Mouse (Mus musculus): ENCODE data around the gene Igsf23. TPM values are rescaled to one million over a fixed set of nuclear protein-coding genes. Genes with fewer than 3 reads are reported as not detected.
"Not testable (repeated sequence)": the region's sequence is repeated elsewhere in the genome, so short reads cannot be mapped to it uniquely, and the experiment has no call there.

The Igsf23 gene
- under 1 TPM in 1 of 2 experiments, not detected in 1; 0.28 TPM for total RNA-seq (2021)
- long read RNA-seq, experiment 1: 0 reads
- long read RNA-seq, experiment 2, partial matches to known transcripts: 0 of 1 reads
- long read RNA-seq, experiment 2, other reads (novel, unspliced or antisense): 1 of 1 reads

- DNase-seq (ENCODE audit: low spot score in 2 of 2): no peak
Observed at GRCm38 (mm10) chr7:19950589-19950988, at the start of gene Igsf23. TSS of gene Igsf23 (minus strand) at chr7:19950756.

DNA sequence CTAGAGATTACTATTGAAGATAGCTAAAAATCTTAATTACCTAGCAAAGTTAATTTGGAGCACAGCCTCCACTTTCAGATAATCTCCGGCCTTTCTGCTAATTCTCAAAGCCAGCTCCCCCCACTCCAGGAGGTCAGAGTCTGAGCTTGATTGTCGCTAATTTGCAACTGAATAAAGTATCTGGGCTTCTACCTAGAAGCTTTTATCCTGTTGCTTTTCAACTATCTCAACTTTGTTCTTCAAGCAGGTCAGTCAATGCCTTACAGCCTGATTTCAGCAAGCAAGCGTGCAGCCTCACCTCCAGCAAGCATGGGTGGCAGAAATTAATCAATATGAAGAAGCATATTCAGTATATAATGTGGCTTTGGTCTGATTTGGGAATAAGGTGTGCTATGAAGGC is 46.2 kb upstream of the Igsf23 start:
- DNase-seq (ENCODE audit: low spot score in 2 of 2): not testable (repeated sequence)

GRCm38 (mm10) chr7:19991165-19991564 is 40.6 kb upstream of the Igsf23 start, which contains the start of gene Nlrp9b:
TSS of gene Nlrp9b (plus strand) at chr7:19991465.
- not testable (repeated sequence) for DNase-seq (ENCODE audit: low spot score in 2 of 2)

DNA sequence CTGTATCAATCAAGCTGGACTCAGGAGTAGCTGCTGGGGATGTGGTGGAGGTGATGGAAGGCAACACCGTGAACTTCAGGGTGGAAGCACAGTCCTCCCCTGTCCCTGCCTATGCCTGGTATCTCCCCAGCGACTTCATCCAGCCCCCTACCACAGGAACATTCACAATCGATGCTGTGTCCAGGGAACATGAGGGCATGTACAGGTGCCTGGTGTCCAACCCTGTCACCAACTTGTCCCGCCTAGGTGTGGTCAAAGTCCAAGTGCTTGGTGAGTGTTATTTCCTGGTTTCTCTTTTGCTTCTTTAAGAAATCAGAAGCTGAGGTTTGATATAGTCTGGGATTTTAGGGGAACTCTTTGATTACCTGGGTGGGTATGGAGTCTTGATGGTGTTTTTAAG is 21.0 kb upstream of the Igsf23 start:
- DNase-seq (ENCODE audit: low spot score in 2 of 2): no peak

DNA sequence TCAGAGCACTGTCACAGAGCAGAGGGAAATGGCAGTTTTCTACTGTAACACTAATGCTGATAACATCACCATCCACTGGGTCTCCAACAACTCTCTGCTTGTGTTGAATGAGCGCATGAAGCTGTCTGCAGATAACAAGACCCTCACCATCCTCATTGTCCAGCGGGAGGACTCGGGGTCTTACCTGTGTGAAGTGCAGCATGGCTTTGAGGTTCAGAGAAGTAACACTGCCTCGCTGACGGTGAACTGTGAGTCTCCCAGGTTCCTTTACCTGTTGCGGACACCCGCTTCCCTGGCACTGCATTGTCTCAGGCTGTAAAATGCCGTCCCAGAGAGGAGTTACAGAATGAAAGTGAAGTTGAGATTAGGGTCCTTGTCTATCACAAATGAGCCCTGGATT is 19.6 kb upstream of the Igsf23 start:
- DNase-seq (ENCODE audit: low spot score in 2 of 2): no peak

GRCm38 (mm10) chr7:19969541-19970090 is 19.1 kb upstream of the Igsf23 start:
- DNase-seq (ENCODE audit: low spot score in 2 of 2): no peak

DNA sequence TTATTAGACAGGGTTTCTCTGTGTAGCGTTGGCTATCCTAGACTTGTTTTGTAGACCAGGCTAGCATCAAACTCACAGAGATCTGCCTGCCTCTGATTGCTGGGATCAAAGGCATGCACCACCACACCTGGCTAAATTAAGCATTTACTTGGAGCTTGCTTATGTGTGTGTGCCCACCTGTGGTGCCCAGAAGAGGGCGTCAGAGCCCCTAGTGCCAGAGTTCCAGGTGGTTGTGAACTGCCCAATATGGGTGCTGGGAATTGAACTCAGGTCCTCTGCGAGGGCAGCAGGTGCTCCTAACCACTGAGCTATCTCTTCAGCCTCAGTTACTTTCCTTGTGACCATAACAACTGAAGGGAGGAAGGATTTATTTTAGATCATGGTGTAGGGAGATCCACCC is 18.6 kb upstream of the Igsf23 start:
- no peak for DNase-seq (ENCODE audit: low spot score in 2 of 2)

GRCm38 (mm10) chr7:19964985-19965579 is 14.5 kb upstream of the Igsf23 start, which contains the start of gene Ceacam20:
TSS of gene Ceacam20 (plus strand) at chr7:19965412.
- DNase-seq (ENCODE audit: low spot score in 2 of 2): no peak

- no peak for DNase-seq (ENCODE audit: low spot score in 2 of 2)
Observed at GRCm38 (mm10) chr7:19962423-19962822, 11.9 kb upstream of the Igsf23 start.

DNA sequence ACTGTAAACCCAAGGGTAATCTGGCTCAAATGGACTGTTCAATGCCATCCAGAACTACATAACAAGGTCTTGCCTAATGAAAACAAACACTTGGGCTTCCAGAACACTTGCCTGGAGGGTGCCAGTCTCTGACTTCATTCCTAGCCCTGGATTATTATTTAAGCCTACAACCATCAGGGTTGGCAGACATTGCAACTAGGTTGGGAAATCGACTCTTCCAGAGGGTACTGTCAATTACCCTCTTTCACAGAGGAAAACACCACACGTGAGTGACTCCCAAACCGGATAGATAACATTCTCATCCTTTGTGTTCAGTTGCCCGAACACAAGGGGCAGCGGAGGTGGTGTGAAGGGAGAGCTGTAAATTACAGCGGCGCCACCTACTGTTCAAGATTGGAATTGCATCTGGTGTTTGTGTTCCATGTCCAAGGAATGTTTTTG is 5.8 kb upstream of the Igsf23 start:
- DNase-seq (ENCODE audit: low spot score in 2 of 2): peak; percentile 43 to 74

DNA sequence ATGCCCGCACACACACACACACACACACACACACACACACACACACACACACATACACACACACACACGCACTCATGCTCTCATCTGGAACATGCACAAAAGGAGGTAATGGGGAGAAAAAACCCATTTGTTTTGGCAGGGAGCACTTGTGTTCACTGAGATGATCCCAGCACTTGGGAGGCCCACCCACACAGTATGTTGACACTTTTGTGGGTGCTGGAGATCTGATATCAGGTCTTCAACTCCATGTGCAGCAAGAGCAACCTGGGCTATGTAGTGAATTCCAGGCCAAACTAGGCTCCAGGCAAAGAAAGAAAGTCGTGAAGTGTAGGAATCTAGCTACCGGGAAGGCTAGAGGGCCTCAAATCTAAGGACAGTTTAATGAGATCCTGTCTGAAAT is 5.3 kb upstream of the Igsf23 start:
- no peak for DNase-seq (ENCODE audit: low spot score in 2 of 2)

- DNase-seq (ENCODE audit: low spot score in 2 of 2): no peak
Observed at GRCm38 (mm10) chr7:19953054-19953453, 2.5 kb upstream of the Igsf23 start.

DNA sequence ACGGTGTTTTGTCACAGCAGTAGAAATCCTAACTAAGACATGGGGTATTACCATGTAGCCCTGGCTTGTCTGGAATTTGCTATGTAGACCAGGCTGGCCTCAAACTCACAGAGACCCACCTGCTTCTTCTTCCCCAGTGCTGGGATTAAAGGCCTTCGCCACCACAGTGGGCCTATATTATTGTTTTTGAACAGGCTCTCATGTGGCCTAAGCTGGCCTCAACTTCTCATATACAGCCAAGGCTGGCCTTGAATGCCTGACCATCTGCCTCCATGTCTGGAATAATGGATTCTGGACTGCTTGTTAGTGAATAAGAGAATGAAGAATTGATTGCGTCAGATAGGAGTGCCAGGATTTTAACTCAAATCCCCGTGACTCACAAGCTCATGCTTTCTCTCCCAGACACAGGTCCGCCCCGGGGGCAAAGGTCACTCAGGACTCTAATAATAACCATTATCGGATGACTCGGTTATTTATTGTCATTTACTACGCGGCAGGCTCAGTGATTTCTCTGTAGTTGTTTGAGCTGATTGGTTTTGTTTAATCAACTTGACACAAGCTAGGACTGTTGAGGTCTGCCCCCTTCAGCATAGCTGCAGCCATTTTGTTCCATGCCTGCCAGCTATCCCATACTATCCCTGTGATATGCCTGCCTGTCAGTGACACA is 1.9 kb upstream of the Igsf23 start:
- DNase-seq (ENCODE audit: low spot score in 2 of 2): no peak

DNA sequence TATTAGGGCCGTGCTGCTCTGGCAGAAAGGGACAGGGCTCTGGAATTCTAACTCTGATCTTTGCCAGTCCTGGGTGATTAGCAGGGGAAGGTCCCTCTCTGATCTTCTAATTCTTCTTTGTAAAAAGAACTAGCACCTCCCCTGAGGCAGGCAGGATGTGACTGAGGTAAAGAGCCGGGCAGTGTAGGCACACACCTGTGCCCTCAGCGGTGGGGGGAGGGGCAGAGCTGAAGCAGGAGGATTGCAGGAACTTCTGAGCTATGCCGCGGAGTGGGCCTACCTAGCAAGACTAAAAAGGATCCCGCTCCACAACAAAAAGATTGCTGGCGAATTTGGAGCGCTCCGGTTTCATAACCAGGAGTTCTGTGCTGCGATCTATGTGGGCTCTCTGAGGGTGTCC is 560 bp downstream of the Igsf23 start:
- no peak for DNase-seq (ENCODE audit: low spot score in 2 of 2)

- no peak for DNase-seq (ENCODE audit: low spot score in 2 of 2)
Observed at GRCm38 (mm10) chr7:19948956-19949355, 1.6 kb downstream of the Igsf23 start.

DNA sequence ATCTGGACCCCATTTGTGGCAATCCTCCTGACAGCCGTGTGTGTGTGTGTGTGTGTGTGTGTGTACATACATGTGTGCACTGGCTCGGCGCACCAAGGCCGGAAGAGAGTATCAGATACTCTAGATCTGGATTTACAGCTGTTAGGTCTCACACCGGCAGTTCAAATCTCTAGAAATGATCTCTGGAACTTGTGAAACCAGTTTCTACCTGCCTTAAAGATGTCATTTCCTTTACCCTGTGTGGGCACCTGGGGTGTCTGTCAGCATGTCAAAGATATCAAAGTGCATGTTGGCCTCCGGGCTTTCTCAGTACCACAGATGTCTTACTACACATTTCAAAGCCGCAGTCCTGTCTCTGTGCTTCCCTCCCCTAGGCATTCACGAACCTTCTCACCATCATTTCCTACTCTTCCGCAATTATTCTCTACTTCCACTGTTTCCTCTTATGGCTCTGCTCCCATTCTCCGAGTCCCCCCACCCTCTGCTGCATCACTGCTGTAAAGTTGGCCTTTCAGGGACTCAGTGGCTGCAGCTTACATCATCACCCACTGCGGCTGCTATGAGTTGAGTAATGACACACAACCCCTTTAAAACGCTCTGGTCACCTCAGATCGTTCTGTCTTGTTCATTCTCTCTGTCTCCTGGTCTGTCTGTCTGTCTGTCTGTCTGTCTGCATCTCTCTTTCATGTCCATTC is 4.6 kb downstream of the Igsf23 start:
- no peak for DNase-seq (ENCODE audit: low spot score in 2 of 2)

- DNase-seq (ENCODE audit: low spot score in 2 of 2): no peak
Observed at GRCm38 (mm10) chr7:19945201-19945600, 5.4 kb downstream of the Igsf23 start.

DNA sequence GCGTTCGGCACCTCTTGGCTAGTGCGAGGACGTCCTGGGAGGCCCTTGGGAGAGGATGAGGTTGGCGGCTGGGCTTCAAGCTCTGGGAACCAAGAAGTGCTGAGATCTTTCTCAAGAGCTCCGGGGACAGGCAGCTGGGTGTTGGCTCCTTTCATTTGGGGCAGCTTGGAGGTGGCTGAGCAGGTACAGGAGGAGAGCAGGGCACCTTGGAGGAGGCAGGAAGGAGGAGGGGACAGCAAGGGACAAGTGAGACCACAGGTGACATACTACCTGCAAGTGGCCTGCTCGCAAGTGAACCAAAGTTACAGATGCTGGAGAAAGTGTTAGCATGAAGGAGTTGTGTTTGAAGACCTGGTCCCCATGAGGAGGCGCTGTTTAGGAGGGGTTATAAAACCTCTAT is 5.8 kb downstream of the Igsf23 start:
- DNase-seq (ENCODE audit: low spot score in 2 of 2): no peak

DNA sequence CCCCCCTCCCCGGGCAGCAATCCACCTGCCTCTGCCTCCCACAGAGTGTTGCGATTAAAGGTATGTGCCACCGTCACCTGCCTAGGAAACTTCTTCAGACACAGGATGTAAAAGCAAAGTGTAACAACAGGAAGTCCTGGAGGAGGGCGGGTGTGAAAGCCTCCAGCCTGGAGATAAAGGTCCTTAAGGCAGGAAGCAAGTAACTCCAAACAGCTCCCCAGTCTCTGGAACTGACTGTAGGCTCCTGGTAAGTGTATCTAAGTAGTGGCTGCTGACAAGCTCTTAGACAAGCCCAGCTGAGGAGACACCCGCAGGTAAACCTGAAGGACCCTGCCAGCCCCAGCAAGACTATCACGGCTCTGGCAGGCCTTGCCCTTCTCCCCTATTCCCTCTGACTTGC is 10.3 kb downstream of the Igsf23 start:
- DNase-seq (ENCODE audit: low spot score in 2 of 2): no peak

DNA sequence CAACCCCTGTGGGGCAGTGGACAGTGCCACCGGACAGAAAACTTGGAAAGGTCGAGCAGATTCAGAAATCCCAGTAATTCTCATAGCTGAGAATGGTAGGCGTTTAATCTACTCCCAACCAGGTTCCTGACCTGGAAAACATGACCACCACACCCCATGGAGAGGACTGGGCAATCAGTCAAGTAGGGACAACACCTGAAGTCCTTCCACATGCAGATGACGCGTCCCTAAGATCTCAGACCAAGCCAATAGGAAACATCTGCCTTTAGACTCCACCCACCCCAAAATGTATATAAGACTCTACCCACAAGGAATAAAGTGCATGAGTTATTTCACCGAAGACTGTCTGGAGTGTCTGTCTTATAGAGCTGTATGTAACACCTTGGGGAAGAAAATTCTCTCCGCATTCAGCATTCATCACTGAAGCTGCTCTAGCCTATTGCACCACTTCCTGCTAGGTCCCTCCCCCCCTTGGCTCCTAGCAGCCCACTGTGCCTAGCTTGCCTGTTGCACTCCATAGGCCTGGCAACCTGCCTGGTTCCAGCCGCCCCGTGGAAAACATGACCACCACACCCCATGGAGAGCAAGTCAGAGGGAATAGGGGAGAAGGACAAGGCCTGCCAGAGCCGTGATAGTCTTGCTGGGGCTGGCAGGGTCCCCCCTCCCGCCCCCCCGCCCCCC is 10.9 kb downstream of the Igsf23 start:
- peak in 1 of 2 experiments; percentile 41 for DNase-seq (ENCODE audit: low spot score in 2 of 2)

GRCm38 (mm10) chr7:19937229-19937821 is 13.2 kb downstream of the Igsf23 start:
- DNase-seq (ENCODE audit: low spot score in 2 of 2): no peak
